Comparison of ENCODE assay signal across 19 mouse cellular contexts in the genomic region with DNA sequence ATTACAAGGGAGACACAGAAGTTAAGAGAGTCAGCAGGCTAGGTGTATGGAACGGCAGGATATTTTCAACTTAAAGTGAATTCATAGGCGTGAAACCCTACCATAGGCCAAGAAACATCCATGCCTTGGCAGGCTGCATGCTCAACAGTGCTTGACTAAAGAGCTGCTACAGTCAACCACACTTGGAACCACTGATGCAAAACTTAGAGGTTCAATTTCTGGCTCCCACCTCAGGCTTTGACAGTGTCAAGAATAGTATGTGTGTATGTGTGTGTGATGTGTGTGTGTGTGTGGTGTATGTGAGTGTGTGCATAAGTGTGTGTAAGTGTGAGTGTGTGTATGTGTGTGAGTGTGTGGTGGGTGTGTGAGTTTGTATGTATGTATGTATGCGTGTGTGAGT.
"Had no signal": no experiment of that assay in that cellular context is flagged by ENCODE, and none has a peak within 500 bp of the region (broad histone marks: within the 10 kb centered on the region; RNA-seq: fewer than 3 reads in every experiment).

No protein-coding gene starts in this region.

- H3K9ac ChIP-seq: lung, embryonic 14.5 days; midbrain, embryonic 12.5 days; neural tube, embryonic 13.5 days; neural tube, embryonic 15.5 days had no signal

- H3K4me1 ChIP-seq: midbrain, embryonic 10.5 days; midbrain, embryonic 12.5 days; neural tube, embryonic 13.5 days had no signal

- H3K4me2 ChIP-seq: lung, embryonic 14.5 days; midbrain, embryonic 12.5 days; neural tube, embryonic 13.5 days; neural tube, embryonic 15.5 days had no signal

- H3K4me3 ChIP-seq: midbrain, embryonic 10.5 days; midbrain, embryonic 12.5 days; myocyte; neural tube, embryonic 13.5 days; neural tube, embryonic 15.5 days had no signal

- H3K27ac ChIP-seq: midbrain, embryonic 10.5 days; midbrain, embryonic 12.5 days; neural tube, embryonic 13.5 days; neural tube, embryonic 15.5 days had no signal

- H3K9me3 ChIP-seq: midbrain, embryonic 10.5 days; midbrain, embryonic 12.5 days; neural tube, embryonic 13.5 days; neural tube, embryonic 15.5 days had no signal

- DNase-seq: lung, adult 18-20 months; lung, embryonic 14.5 days; lung, postnatal 10 days; lung, postnatal 4 days; midbrain, embryonic 14.5 days; retina, postnatal 1 day; right cerebral cortex, adult 18-20 months; right cerebral cortex, postnatal 25 days; right cerebral cortex, postnatal 4 days; spleen, adult 18-20 months; thymus, adult 18-20 months; thymus, postnatal 14 days; thymus, postnatal 36 days had no signal

- H3K27me3 ChIP-seq: midbrain, embryonic 12.5 days; neural tube, embryonic 13.5 days; neural tube, embryonic 15.5 days had no signal

- ATAC-seq: midbrain, embryonic 16.5 days had no signal

- H3K36me3 ChIP-seq: midbrain, embryonic 10.5 days; midbrain, embryonic 12.5 days; neural tube, embryonic 13.5 days; neural tube, embryonic 15.5 days had no signal
